In the genomic region with DNA sequence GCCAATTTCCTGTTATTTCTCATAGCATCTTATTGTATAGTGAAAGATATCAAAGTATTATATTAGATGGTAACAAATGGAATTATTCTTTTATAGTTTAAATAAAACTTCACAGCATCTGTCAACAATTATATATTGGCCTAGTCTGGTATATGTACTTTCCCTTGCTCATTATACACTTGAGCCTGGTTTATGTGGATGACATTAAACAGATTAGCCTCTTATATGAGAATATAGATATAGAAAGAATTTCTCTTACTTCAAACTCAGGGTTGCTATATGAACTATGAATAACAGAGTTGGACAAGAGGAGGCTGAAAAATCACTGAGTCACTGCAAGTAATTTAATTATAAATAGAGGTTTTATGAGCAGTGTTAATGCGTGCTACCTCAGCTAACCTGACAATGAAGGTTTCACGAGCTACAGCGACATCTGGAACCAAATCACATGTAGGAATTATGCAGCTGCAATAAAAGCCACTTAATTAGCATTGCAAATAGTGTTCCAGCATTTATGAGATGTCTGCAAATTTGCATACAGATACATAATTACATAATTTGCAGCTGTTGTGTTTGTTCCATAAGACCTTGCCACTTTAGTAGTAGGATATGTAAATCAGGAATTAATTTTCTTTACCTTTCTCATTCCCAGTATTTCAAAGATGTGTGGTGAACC, we compare ENCODE assay signal across 28 mouse cellular contexts.
DNase-seq lines count a peak whose midpoint lies in the region; ATAC-seq lines count a peak whose summit lies in the region.
"Had no signal": no experiment of that assay in that cellular context is flagged by ENCODE, and none has a peak within 500 bp of the region (broad histone marks: within the 10 kb centered on the region; RNA-seq: fewer than 3 reads in every experiment).

No protein-coding gene starts in this region.

- no peak for DNase-seq in hindbrain, embryonic 10.5 days (ENCODE audit: low spot score)
- DNase-seq: adrenal gland, adult 8-10 months; cerebellum, adult 2 months; cerebellum, postnatal 25 days; gastrocnemius, postnatal 25 days; heart, adult 18-20 months; heart, postnatal 10 days; kidney, postnatal 36 days; lung, adult 18-20 months; lung, postnatal 10 days; right cerebral cortex, adult 18-20 months; right cerebral cortex, postnatal 4 days; thymus, postnatal 14 days had no signal

- H3K9me3 ChIP-seq in hindbrain, embryonic 13.5 days: no peaks in the 10 kb centered on the region
- no peaks in the 10 kb centered on the region for H3K9me3 ChIP-seq in hindbrain, embryonic 10.5 days
- H3K9me3 ChIP-seq in neural tube, embryonic 13.5 days: no peaks in the 10 kb centered on the region; the same call in 1 of the 2 replicates
- no peaks in the 10 kb centered on the region for H3K9me3 ChIP-seq in neural tube, embryonic 15.5 days (replicated peaks)
- H3K9me3 ChIP-seq in hindbrain, embryonic 15.5 days: no peaks in the 10 kb centered on the region
- H3K9me3 ChIP-seq: embryonic facial prominence, embryonic 12.5 days; heart, embryonic 12.5 days; kidney, embryonic 15.5 days; limb, embryonic 12.5 days; liver, embryonic 12.5 days; midbrain, embryonic 12.5 days had no signal

- no peaks in the 10 kb centered on the region for H3K36me3 ChIP-seq in hindbrain, embryonic 13.5 days
- H3K36me3 ChIP-seq in hindbrain, embryonic 10.5 days: no peaks in the 10 kb centered on the region
- H3K36me3 ChIP-seq in neural tube, embryonic 13.5 days: no peaks in the 10 kb centered on the region
- H3K36me3 ChIP-seq in neural tube, embryonic 15.5 days: no peaks in the 10 kb centered on the region
- H3K36me3 ChIP-seq in hindbrain, embryonic 15.5 days: no peaks in the 10 kb centered on the region
- H3K36me3 ChIP-seq: embryonic facial prominence, embryonic 12.5 days; heart, embryonic 12.5 days; kidney, embryonic 15.5 days; limb, embryonic 12.5 days; liver, embryonic 12.5 days; midbrain, embryonic 12.5 days had no signal

- 37% methylated on average over 3 of the region's 3 CpGs for WGBS in hindbrain, embryonic 13.5 days
- 82% methylated on average over 3 of the region's 3 CpGs for WGBS in hindbrain, embryonic 10.5 days
- WGBS in neural tube, embryonic 13.5 days: 39% methylated on average over 3 of the region's 3 CpGs
- WGBS in neural tube, embryonic 15.5 days: 24% methylated on average over 3 of the region's 3 CpGs
- WGBS in hindbrain, embryonic 15.5 days: 31% methylated on average over 3 of the region's 3 CpGs

- H3K4me1 ChIP-seq in hindbrain, embryonic 13.5 days (replicated peaks): no peaks in the 10 kb centered on the region
- H3K4me1 ChIP-seq in hindbrain, embryonic 10.5 days (replicated peaks): no peaks in the 10 kb centered on the region
- H3K4me1 ChIP-seq in neural tube, embryonic 13.5 days (replicated peaks): no peaks in the 10 kb centered on the region
- no peaks in the 10 kb centered on the region for H3K4me1 ChIP-seq in neural tube, embryonic 15.5 days
- H3K4me1 ChIP-seq in hindbrain, embryonic 15.5 days (replicated peaks): no peaks in the 10 kb centered on the region
- H3K4me1 ChIP-seq: embryonic facial prominence, embryonic 12.5 days; heart, embryonic 12.5 days; kidney, embryonic 15.5 days; limb, embryonic 12.5 days; liver, embryonic 12.5 days; midbrain, embryonic 12.5 days had no signal

- no peak overlapping the region for H3K27ac ChIP-seq in hindbrain, embryonic 13.5 days
- H3K27ac ChIP-seq in hindbrain, embryonic 10.5 days: no peak overlapping the region
- no peak overlapping the region for H3K27ac ChIP-seq in neural tube, embryonic 13.5 days (replicated peaks)
- no peak overlapping the region for H3K27ac ChIP-seq in neural tube, embryonic 15.5 days (replicated peaks)
- H3K27ac ChIP-seq in hindbrain, embryonic 15.5 days (replicated peaks): no peak overlapping the region
- H3K27ac ChIP-seq: embryonic facial prominence, embryonic 12.5 days; kidney, embryonic 15.5 days; limb, embryonic 12.5 days; liver, embryonic 12.5 days; midbrain, embryonic 12.5 days had no signal

- H3K9ac ChIP-seq in hindbrain, embryonic 13.5 days: no peak overlapping the region
- H3K9ac ChIP-seq in neural tube, embryonic 13.5 days: no peak overlapping the region
- H3K9ac ChIP-seq in neural tube, embryonic 15.5 days (replicated peaks): no peak overlapping the region
- no peak overlapping the region for H3K9ac ChIP-seq in hindbrain, embryonic 15.5 days
- H3K9ac ChIP-seq: embryonic facial prominence, embryonic 12.5 days; heart, embryonic 12.5 days; kidney, embryonic 15.5 days; limb, embryonic 12.5 days; liver, embryonic 12.5 days; midbrain, embryonic 12.5 days had no signal

- H3K4me2 ChIP-seq in hindbrain, embryonic 13.5 days: no peak overlapping the region
- no peak overlapping the region for H3K4me2 ChIP-seq in neural tube, embryonic 13.5 days
- H3K4me2 ChIP-seq in neural tube, embryonic 15.5 days: no peak overlapping the region
- H3K4me2 ChIP-seq in hindbrain, embryonic 15.5 days: no peak overlapping the region
- H3K4me2 ChIP-seq: embryonic facial prominence, embryonic 12.5 days; heart, embryonic 12.5 days; kidney, embryonic 15.5 days; limb, embryonic 12.5 days; liver, embryonic 12.5 days; midbrain, embryonic 12.5 days had no signal

- no peaks in the 10 kb centered on the region for H3K27me3 ChIP-seq in hindbrain, embryonic 13.5 days
- no peaks in the 10 kb centered on the region for H3K27me3 ChIP-seq in hindbrain, embryonic 10.5 days (ENCODE audit: insufficient read depth, poor library complexity, severe bottlenecking)
- no peaks in the 10 kb centered on the region for H3K27me3 ChIP-seq in neural tube, embryonic 13.5 days
- no peaks in the 10 kb centered on the region for H3K27me3 ChIP-seq in neural tube, embryonic 15.5 days (replicated peaks)
- no peaks in the 10 kb centered on the region for H3K27me3 ChIP-seq in hindbrain, embryonic 15.5 days
- H3K27me3 ChIP-seq: embryonic facial prominence, embryonic 12.5 days; heart, embryonic 12.5 days; kidney, embryonic 15.5 days; limb, embryonic 12.5 days; liver, embryonic 12.5 days; midbrain, embryonic 12.5 days had no signal

- H3K4me3 ChIP-seq in hindbrain, embryonic 13.5 days: no peak overlapping the region
- H3K4me3 ChIP-seq in hindbrain, embryonic 10.5 days: no peak overlapping the region
- H3K4me3 ChIP-seq in neural tube, embryonic 13.5 days: no peak overlapping the region
- no peak overlapping the region for H3K4me3 ChIP-seq in neural tube, embryonic 15.5 days (replicated peaks)
- no peak overlapping the region for H3K4me3 ChIP-seq in hindbrain, embryonic 15.5 days
- H3K4me3 ChIP-seq: embryonic facial prominence, embryonic 12.5 days; erythroblast, embryonic 14.5 days; heart, embryonic 12.5 days; kidney, embryonic 15.5 days; limb, embryonic 12.5 days; liver, embryonic 12.5 days; midbrain, embryonic 12.5 days had no signal

- peak; percentile 76 for ATAC-seq in hindbrain, embryonic 13.5 days (ENCODE audit: low FRiP score)
- ATAC-seq in neural tube, embryonic 13.5 days (ENCODE audit: low read depth): peak; percentile 79
- ATAC-seq in neural tube, embryonic 15.5 days (ENCODE audit: low FRiP score): no peak
- 0 out of 2 replicates have a peak, but pooled peaks have one; percentile 48 for ATAC-seq in hindbrain, embryonic 15.5 days (ENCODE audit: low FRiP score, low read depth)
- no peak for ATAC-seq in CD4-positive, CD25-positive, alpha-beta regulatory T cell, adult 4 months
- no peak for ATAC-seq in erythroblast, adult 5-6 weeks (replicated peaks; ENCODE audit: low FRiP score, poor library complexity, severe bottlenecking)
- ATAC-seq: activated CD4-positive, CD25-positive, alpha-beta regulatory T cell, adult 4 months; intestine, postnatal 0 days; liver, embryonic 12.5 days had no signal

Comparison
In these comparisons a context has a peak if more than half of its experiments do, and no peak if none do; other contexts are left out.
1. ATAC-seq: peak in hindbrain, embryonic 13.5 days (single experiment), neural tube, embryonic 13.5 days (single experiment) and hindbrain, embryonic 15.5 days (single experiment); none in neural tube, embryonic 15.5 days (single experiment), CD4-positive, CD25-positive, alpha-beta regulatory T cell, adult 4 months (single experiment) and erythroblast, adult 5-6 weeks (single experiment).